Mouse (Mus musculus) megakaryocyte, embryonic 14.5 days (primary cell): ENCODE data around the gene Tshb.

Experiments
- FLI1 ChIP-seq: IDR thresholded peaks from 2 replicates; pipeline ENCODE4 v1.6.1; 2012; ENCODE audit warnings: low read length, inconsistent platforms, mixed read lengths
- GATA1 ChIP-seq: IDR thresholded peaks from 3 replicates; pipeline ENCODE4 v1.6.1; 2012; ENCODE audit warnings: mixed read lengths, low read length, inconsistent platforms, borderline replicate concordance

DNA sequence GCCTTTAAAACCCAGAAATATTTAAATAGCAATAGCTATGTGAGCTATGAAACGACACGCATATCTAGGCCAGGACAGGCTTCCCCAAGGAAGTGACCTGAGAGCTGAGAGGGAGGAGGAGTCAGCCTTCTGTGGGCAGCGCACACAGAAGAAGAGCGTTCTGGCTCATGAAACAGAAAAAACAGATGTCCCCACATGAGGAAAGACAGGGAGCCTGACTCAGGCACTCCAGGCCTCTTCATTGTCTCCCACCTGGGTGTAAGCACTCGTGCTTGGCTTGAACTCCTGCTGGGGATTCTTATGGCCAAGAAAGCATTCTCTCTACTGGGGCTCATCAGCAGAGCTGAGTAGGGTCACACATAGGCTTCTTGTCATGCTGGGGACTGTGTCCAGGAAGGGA lies 37.9 kb downstream of the Tshb start:
- TF ChIP-seq GATA1 (peak; percentile 78; the same call in 2 of the 3 replicates), FLI1 (0 out of 2 replicates have a peak, but pooled peaks have one; percentile 20)
